Mouse (Mus musculus) small intestine, adult 2 months (tissue): ENCODE measurements around the gene Pik3c2g.

Source experiments
- CTCF ChIP-seq: fragments of 200-500 bp; IDR thresholded peaks from 2 replicates; pipeline ENCODE4 v1.5.1; 2012; ENCODE audit warnings: low read depth, mild to moderate bottlenecking, control low read depth, inconsistent platforms, low read length, moderate library complexity, mixed read lengths; ENCODE audit not compliant: insufficient replicate concordance, insufficient read length; ENCODE audit errors: extremely low read depth
- POLR2A ChIP-seq: fragments of 200-500 bp; IDR thresholded peaks from 2 replicates; pipeline ENCODE4 v1.6.1; 2012; ENCODE audit warnings: low read depth, mild to moderate bottlenecking, control low read depth, inconsistent platforms, low read length, moderate library complexity

- TF ChIP-seq POLR2A = no peak
- TF ChIP-seq CTCF = no peak
Observed at GRCm38 (mm10) chr6:139735708-139736626, 148.9 kb downstream of the Pik3c2g start.
